Mouse (Mus musculus) kidney, postnatal 36 days (tissue): ENCODE measurements at regions not wholly inside any gene's neighbourhood (a gene's known extent, or its start where the extent isn't known, plus 50 kb on each side); places are given as distances from the start of the nearest gene placed in this dataset.
A peak's percentile ranks its signal among the peaks of the same experiment; 100 is the strongest.

Source experiments
- DNase-seq, 2 experiments: peaks; one replicate each; pipeline ENCODE4 v3.0.0; 2021 to 2022; ENCODE audit warnings: mixed read lengths in 2 of 2

- DNase-seq, result no peak
Observed at GRCm38 (mm10) chr10:92333042-92333774, 389.0 kb downstream of the Nedd1 start.

GRCm38 (mm10) chr10:92330150-92330549, 392.1 kb downstream of the Nedd1 start:
- DNase-seq, result no peak

GRCm38 (mm10) chr10:92329661-92330060, 392.6 kb downstream of the Nedd1 start:
- DNase-seq, result no peak

- no peak for DNase-seq
Observed at GRCm38 (mm10) chr10:92325284-92325989, 396.8 kb downstream of the Nedd1 start.

- no peak for DNase-seq
Observed at GRCm38 (mm10) chr10:92314606-92315005, 407.6 kb downstream of the Nedd1 start.

GRCm38 (mm10) chr10:92312278-92312677, 409.9 kb downstream of the Nedd1 start:
- DNase-seq, result no peak

GRCm38 (mm10) chr10:92308643-92309042, 413.6 kb downstream of the Nedd1 start:
- DNase-seq, result peak in 1 of 2 experiments; percentile 5

GRCm38 (mm10) chr10:92307861-92308260, 414.4 kb downstream of the Nedd1 start:
- peak; percentile 2 to 43 for DNase-seq

GRCm38 (mm10) chr10:92298693-92299092, 423.5 kb downstream of the Nedd1 start:
- no peak for DNase-seq

GRCm38 (mm10) chr10:92296837-92297236, 425.4 kb downstream of the Nedd1 start:
- no peak for DNase-seq

- DNase-seq, result peak in 1 of 2 experiments; percentile 5
Observed at GRCm38 (mm10) chr10:92296303-92296702, 425.9 kb downstream of the Nedd1 start.

GRCm38 (mm10) chr10:92293261-92293660, 429.0 kb downstream of the Nedd1 start:
- no peak for DNase-seq

GRCm38 (mm10) chr10:92289230-92289629, 433.0 kb downstream of the Nedd1 start:
- DNase-seq, result no peak

GRCm38 (mm10) chr10:92284231-92284630, 438.0 kb downstream of the Nedd1 start:
- DNase-seq, result no peak

- DNase-seq, result no peak
Observed at GRCm38 (mm10) chr10:92277981-92278380, 444.2 kb downstream of the Nedd1 start.

GRCm38 (mm10) chr10:92257815-92258214, 464.4 kb downstream of the Nedd1 start:
- no peak for DNase-seq

GRCm38 (mm10) chr10:92248648-92249047, 473.6 kb downstream of the Nedd1 start:
- DNase-seq, result no peak

- DNase-seq, result no peak
Observed at GRCm38 (mm10) chr10:92247449-92247805, 474.8 kb downstream of the Nedd1 start.

- DNase-seq, result peak in 1 of 2 experiments; percentile 9
Observed at GRCm38 (mm10) chr10:92246785-92247448, 475.3 kb downstream of the Nedd1 start.

- peak; percentile 7 to 57 for DNase-seq
Observed at GRCm38 (mm10) chr10:92242714-92243440, 479.3 kb downstream of the Nedd1 start.

- DNase-seq, result no peak
Observed at GRCm38 (mm10) chr10:92237881-92238280, 484.3 kb downstream of the Nedd1 start.

GRCm38 (mm10) chr10:92232081-92232480, 490.1 kb downstream of the Nedd1 start:
- DNase-seq, result no peak

GRCm38 (mm10) chr10:92225818-92226217, 496.4 kb downstream of the Nedd1 start:
- no peak for DNase-seq
